Mouse (Mus musculus) kidney, adult 2 months (tissue): ENCODE results near the gene Ppp4r3a.

Experiments used
- CTCF ChIP-seq: fragments of 200-500 bp; conservative IDR thresholded peaks from 2 replicates; pipeline ENCODE4 v1.5.1; 2011; ENCODE audit warnings: low read depth, mild to moderate bottlenecking, control low read depth, low read length, moderate library complexity, mixed read lengths; ENCODE audit not compliant: insufficient read depth, insufficient read length
- POLR2A ChIP-seq: fragments of 200-500 bp; IDR thresholded peaks from one replicate; pipeline ENCODE4 v1.6.1; 2011; ENCODE audit warnings: low read depth, low read length, control low read depth

GRCm38 (mm10) chr12:101024824-101025223 lies 58.7 kb downstream of the Ppp4r3a start:
- TF ChIP-seq CTCF: no peak
- TF ChIP-seq POLR2A: no peak
